Mouse (Mus musculus) limb, embryonic 10.5 days (tissue): ENCODE results near the gene Map3k9. TPM values are rescaled to one million over a fixed set of nuclear protein-coding genes. Genes with fewer than 3 reads are reported as not detected.

Experiments
- DNase-seq: peaks from one replicate; pipeline ENCODE4 v3.0.0-alpha.2; 2017; ENCODE audit warnings: low spot score
- H3K27ac ChIP-seq: fragments of 300-500 bp; sonication (generic); 2 replicates; pipeline ENCODE4 v1.5.1; 2016; ENCODE audit warnings: mild to moderate bottlenecking
- H3K27me3 ChIP-seq: fragments of 300-500 bp; sonication (generic); 2 replicates; pipeline ENCODE4 v1.6.1; 2016; ENCODE audit warnings: low read depth, mild to moderate bottlenecking; ENCODE audit not compliant: poor library complexity, severe bottlenecking
- H3K36me3 ChIP-seq: fragments of 300-500 bp; sonication (generic); 2 replicates; pipeline ENCODE4 v1.6.1; 2016; ENCODE audit warnings: mild to moderate bottlenecking, moderate library complexity
- H3K4me1 ChIP-seq: fragments of 300-500 bp; sonication (generic); 2 replicates; pipeline ENCODE4 v1.6.1; 2016
- H3K4me3 ChIP-seq: fragments of 300-500 bp; sonication (generic); 2 replicates; pipeline ENCODE4 v1.5.1; 2016; ENCODE audit warnings: mild to moderate bottlenecking, moderate library complexity
- H3K9me3 ChIP-seq: fragments of 300-500 bp; sonication (generic); replicated peaks from 2 replicates; pipeline ENCODE4 v1.6.1; 2016; ENCODE audit warnings: mild to moderate bottlenecking
- WGBS: fragments of 180-500 bp; shearing (Covaris S2); methylation state at CpG from one replicate; pipeline ENCODE4 v1.1.7; 2016; 5-methylcytosine and 5-hydroxymethylcytosine counted together
- polyA plus RNA-seq: library from polyadenylated mRNA; unstranded; fragments of >200 nt; fragmentation: Nextera tagmentation; extraction: Ambion mirVana; gene quantifications from 2 replicates; pipeline ENCODE4 v1.2.1, GENCODE M21; 2016

Gene Map3k9
- polyA plus RNA-seq, 1 experiment from 2014 or later, result 0.66 TPM

DNA sequence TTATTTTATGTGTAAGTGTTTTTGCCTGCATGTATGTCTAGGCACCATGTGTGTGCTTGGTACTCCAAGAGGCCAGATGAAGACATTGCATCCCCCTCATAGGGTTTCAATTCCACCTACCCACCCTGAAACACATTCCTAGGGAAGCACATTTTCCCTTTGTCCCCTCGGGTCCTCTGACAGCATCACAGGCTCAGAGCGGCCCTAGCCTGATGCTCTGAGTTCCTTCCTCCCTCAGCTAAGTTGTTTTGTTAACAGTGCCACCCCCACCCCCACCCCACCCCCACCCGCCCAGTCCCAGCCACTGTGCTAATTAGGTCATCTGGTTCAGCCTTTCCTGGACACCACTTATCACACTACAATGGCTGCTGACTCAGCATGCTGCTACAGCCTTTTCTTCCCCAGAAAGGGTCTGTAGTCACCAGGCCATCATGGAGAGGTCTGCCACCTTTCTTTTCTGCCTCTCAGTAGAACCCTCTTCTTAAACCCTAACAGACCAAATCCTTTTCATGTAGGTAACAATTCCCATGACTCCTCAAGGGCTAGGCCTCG lies 91.4 kb downstream of the Map3k9 start:
- Histone ChIP-seq H3K36me3 (no peaks in the 10 kb centered on the region), H3K27ac (no peak overlapping the region), H3K4me3 (no peak overlapping the region), H3K27me3 (no peaks in the 10 kb centered on the region), H3K4me1 (peaks cover 10% of the 10 kb centered on the region; the same call in 1 of the 2 replicates), H3K9me3 (no peaks in the 10 kb centered on the region)
- DNase-seq, result no peak
- WGBS, result 62% methylated on average over 4 of the region's 4 CpGs

DNA sequence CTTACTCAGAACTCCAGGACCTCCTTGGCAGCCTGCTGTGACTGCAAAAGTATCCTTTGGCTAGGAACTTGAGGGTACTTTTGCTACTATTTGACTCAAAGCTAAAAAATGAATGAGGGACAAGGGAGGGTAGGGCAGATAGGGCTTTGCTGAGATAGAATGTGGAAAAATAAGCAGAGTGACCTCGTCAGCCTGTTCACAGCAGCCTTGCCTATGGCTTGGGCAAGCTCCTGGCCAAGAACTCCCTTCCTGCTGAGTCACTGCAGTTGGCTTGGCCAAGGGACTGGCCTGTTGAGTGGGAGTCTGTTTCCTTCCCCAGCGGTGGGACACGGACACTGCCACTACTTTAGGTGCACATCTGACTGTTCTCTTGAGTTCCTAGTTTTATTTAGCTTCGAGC lies 92.4 kb downstream of the Map3k9 start:
- peaks cover 10% of the 10 kb centered on the region; the same call in 1 of the 2 replicates for H3K4me1 ChIP-seq
- DNase-seq, result no peak
- no peaks in the 10 kb centered on the region for H3K27me3 ChIP-seq
- H3K36me3 ChIP-seq, result no peaks in the 10 kb centered on the region
- 89% methylated on average over 4 of the region's 4 CpGs for WGBS
- H3K27ac ChIP-seq, result no peak overlapping the region
- H3K9me3 ChIP-seq, result no peaks in the 10 kb centered on the region
- H3K4me3 ChIP-seq, result no peak overlapping the region

DNA sequence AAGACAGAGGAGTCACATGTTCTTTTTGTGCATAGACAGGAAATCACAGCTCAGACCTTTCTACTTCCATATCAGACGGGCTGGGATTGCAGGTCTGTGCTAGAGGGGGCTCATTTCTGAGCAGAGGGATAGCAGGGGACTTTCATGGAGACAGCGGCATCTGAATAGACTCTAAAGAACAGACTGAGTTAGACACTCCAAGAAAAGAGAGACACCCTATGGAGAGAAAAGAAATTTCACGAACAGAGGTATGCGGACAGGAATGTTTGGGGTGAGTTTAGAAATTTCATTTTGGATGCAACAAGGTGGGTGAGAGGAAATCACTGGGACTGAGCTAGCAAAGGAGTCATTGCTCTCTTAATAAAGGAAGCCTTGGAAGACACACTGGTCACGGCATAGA lies 93.1 kb downstream of the Map3k9 start:
- WGBS, result 94% methylated on average over 5 of the region's 5 CpGs
- peaks cover 10% of the 10 kb centered on the region; the same call in 1 of the 2 replicates for H3K4me1 ChIP-seq

DNA sequence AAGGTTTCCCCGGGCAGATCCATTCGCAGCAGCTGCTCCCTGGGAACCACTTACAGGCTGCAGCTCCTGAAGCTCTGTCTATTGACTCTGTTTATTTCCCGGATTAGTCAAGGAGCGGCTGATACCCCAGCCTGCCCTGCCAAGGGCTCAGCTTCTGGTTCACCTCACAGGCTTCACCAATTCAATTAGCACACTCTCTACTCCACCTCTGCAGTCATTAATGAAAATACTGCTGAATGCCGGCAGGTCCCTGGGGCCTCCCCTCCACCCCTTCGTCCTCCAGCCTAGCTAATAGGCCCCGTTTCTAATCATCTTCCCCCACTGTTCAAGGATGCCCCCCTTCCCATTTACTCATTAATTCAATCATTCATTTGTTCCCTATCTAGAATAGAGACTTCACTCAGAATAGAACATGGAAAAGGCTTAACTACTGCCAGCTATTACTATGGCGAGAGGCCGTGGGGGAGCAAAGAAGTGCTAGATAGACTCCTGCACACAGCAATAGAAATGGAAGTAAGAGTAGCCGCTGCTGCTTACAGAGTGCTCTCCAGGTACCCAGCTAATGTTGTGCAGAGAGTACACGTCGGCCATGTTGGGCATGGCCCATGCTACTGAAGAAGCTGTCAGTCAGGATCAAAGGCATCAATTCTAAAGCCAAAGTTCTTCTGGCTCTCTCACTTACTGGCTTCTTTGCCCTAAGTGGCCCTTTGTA lies 94.4 kb downstream of the Map3k9 start:
- H3K27ac ChIP-seq, result no peak overlapping the region
- H3K9me3 ChIP-seq, result no peaks in the 10 kb centered on the region
- 53% methylated on average over 12 of the region's 12 CpGs for WGBS
- no peak overlapping the region for H3K4me3 ChIP-seq
- peaks cover 10% of the 10 kb centered on the region for H3K4me1 ChIP-seq
- H3K36me3 ChIP-seq, result no peaks in the 10 kb centered on the region
- DNase-seq, result no peak
- H3K27me3 ChIP-seq, result no peaks in the 10 kb centered on the region

More for the DNA sequence above, 93.1 kb downstream of the Map3k9 start:
- no peak for DNase-seq
- H3K4me3 ChIP-seq, result no peak overlapping the region
- no peaks in the 10 kb centered on the region for H3K36me3 ChIP-seq
- H3K27ac ChIP-seq, result no peak overlapping the region
- H3K9me3 ChIP-seq, result no peaks in the 10 kb centered on the region
- no peaks in the 10 kb centered on the region for H3K27me3 ChIP-seq

DNA sequence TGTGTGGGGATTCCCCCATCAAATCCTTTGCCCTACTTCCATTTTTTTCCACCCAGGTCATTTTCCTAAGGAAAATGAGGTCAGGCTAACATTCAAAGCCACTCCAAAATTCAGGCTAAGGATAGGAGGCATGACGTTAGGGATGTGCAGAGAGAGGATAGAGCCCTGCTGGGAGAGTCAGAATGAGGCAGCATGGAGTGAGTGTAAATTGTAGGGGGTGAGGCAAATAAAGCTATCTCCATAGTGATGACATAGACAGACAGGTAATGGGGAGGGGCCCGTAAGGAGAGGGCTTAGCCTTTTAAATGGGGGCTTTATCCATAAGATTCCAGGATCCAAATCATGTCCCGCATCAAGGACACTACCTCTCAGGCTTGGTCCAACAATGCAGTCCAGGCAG lies 95.0 kb downstream of the Map3k9 start:
- H3K27me3 ChIP-seq, result no peaks in the 10 kb centered on the region
- no peak for DNase-seq
- H3K4me1 ChIP-seq, result peaks cover 10% of the 10 kb centered on the region
- H3K36me3 ChIP-seq, result no peaks in the 10 kb centered on the region
- 59% methylated on average over 3 of the region's 3 CpGs for WGBS
- no peak overlapping the region for H3K4me3 ChIP-seq
- no peaks in the 10 kb centered on the region for H3K9me3 ChIP-seq
- no peak overlapping the region for H3K27ac ChIP-seq

DNA sequence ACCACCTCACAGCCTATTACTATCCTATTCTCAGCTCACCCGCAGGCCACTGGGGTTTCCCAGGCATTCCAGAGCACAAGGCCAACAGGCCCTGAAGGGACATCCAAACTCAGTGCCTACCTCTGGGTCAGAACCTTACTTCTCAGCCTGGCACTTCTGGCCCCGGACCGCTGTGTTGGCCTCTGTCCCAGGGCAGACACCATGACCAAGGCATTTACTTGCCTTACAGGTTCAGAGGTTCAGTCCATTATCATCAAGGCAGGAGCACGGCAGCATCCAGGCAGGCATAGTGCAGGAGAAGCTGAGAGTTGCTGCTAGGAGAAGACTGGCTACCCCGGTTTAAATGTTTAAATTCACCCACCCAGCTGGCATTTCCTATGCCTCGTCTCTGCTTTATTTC lies 96.9 kb downstream of the Map3k9 start:
- no peak overlapping the region for H3K4me3 ChIP-seq
- H3K4me1 ChIP-seq, result peaks cover 6% of the 10 kb centered on the region
- H3K36me3 ChIP-seq, result no peaks in the 10 kb centered on the region
- H3K27me3 ChIP-seq, result no peaks in the 10 kb centered on the region
- no peak overlapping the region for H3K27ac ChIP-seq
- 83% methylated on average over 6 of the region's 6 CpGs for WGBS
- H3K9me3 ChIP-seq, result no peaks in the 10 kb centered on the region
- no peak for DNase-seq

DNA sequence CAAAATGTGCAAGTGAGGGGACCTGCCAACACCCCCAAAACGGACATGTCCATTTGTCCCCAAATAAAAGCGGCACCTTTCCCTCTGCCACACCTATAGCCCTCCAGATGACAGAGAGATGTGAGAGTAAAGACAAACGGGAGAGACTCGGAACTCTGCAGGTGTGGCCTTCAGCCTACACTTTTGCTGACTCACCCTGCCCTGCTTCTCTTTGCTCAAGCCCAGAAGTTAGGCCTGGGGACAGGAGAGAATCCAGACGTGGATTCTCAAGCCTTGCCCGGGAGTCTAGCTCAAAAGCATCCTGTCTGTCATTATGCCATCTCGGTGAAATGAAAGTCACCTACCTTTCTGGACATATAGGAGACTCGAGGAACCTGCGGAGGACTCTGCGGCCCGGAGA lies 97.6 kb downstream of the Map3k9 start:
- peaks cover 6% of the 10 kb centered on the region for H3K4me1 ChIP-seq
- H3K27me3 ChIP-seq, result no peaks in the 10 kb centered on the region
- H3K27ac ChIP-seq, result no peak overlapping the region
- no peak for DNase-seq
- H3K36me3 ChIP-seq, result no peaks in the 10 kb centered on the region
- WGBS, result 71% methylated on average over 11 of the region's 11 CpGs
- H3K4me3 ChIP-seq, result no peak overlapping the region
- H3K9me3 ChIP-seq, result no peaks in the 10 kb centered on the region

DNA sequence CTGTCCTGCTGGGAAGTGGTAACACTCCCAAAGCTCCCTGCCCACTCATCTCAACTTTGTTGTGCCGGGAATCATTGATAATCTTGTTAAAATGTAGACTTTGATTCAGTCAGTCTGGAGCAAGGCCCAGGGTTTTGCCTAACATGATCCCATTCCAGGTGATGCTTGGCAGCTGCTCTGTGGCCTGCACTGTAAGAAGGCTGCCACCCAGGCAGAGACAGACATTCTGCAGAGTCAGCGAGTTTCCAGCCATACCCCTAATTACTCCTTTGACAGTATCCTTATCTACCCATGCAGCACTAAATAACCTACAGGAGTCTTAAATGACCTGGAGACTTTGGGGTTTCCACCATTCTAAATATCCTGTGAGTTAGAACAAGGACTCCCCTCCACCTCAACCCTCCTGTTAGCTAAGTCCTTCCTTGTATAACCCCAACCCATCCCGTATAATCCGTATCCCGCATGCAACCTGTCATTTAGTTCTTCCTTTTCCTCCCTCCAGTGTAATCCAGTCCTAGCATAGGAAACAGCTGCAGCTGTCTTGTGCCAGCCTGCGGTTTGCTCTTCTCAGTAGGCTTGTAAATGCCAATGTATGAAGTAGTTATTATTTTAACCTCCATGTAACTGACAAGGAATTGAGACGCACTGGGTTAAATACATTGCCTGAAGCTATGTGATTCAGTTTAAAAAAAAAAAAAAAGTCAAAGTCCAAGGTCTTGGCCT lies 101.0 kb downstream of the Map3k9 start:
- Histone ChIP-seq H3K4me3 (no peak overlapping the region), H3K4me1 (no peaks in the 10 kb centered on the region; the same call in 1 of the 2 replicates), H3K27me3 (no peaks in the 10 kb centered on the region), H3K27ac (no peak overlapping the region), H3K9me3 (no peaks in the 10 kb centered on the region), H3K36me3 (no peaks in the 10 kb centered on the region)
- 81% methylated on average over 7 of the region's 7 CpGs for WGBS
- no peak for DNase-seq

DNA sequence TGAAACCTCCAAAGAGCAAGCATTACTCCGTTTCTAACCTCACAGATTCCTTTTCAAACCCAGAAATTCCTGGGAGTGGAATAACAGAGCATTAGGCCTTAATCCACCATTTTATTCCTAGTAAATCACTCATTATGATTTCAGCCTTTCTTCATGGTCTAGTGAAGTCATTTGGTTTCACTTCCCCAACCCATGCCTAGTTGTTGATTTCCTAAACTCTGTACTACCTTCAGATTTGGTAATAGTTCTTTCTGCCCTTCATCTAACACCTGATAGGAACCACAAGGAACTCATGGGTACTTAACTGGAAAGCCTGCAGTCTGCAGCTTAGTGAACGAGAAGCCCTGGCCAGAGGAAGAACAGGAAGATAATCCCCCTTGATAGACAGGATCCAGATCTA lies 105.4 kb downstream of the Map3k9 start:
- Histone ChIP-seq H3K9me3 (no peaks in the 10 kb centered on the region), H3K27me3 (no peaks in the 10 kb centered on the region), H3K4me3 (no peak overlapping the region), H3K36me3 (no peaks in the 10 kb centered on the region), H3K4me1 (no peaks in the 10 kb centered on the region), H3K27ac (no peak overlapping the region)
- no peak for DNase-seq
- 67% methylated on average over 2 of the region's 2 CpGs for WGBS

Other genes starting within 250 kb of the Map3k9 start
- 26.2 and 32.4 TPM in 2 replicates for gene Gm20498, start 248.3 kb downstream of the Map3k9 start, polyA plus RNA-seq
- gene Synj2bp, start 248.3 kb downstream of the Map3k9 start, polyA plus RNA-seq, result 33.5 and 34.5 TPM in 2 replicates
- gene Adam21, start 212.7 kb downstream of the Map3k9 start, polyA plus RNA-seq, result 0.41 and 0.46 TPM in 2 replicates
- gene Med6, start 186.2 kb downstream of the Map3k9 start, polyA plus RNA-seq, result 91.4 and 93.6 TPM in 2 replicates
- 0.69 and 0.73 TPM in 2 replicates for gene Ttc9, start 149.9 kb downstream of the Map3k9 start, polyA plus RNA-seq
- gene Pcnx, start 78.8 kb upstream of the Map3k9 start, polyA plus RNA-seq, result 6.6 and 8.3 TPM in 2 replicates